Mouse (Mus musculus) intestine, embryonic 16.5 days (tissue): ENCODE data around the gene Srebf2. TPM values are rescaled to one million over a fixed set of nuclear protein-coding genes. Genes with fewer than 3 reads are reported as not detected.
"Not testable (repeated sequence)": the region's sequence is repeated elsewhere in the genome, so short reads cannot be mapped to it uniquely, and the experiment has no call there.

Experiments
- ATAC-seq: fragments of 200-750 bp; cut with Nextera tagmentation; 2 replicates; pipeline ENCODE4 v1.8.0; 2017; ENCODE audit warnings: moderate TSS enrichment, moderate library complexity
- H3K27ac ChIP-seq: fragments of 300-500 bp; sonication (generic); 2 replicates; pipeline ENCODE4 v1.5.1; 2014; ENCODE audit warnings: mild to moderate bottlenecking, low read length
- H3K27me3 ChIP-seq: fragments of 300-500 bp; sonication (generic); replicated peaks from 2 replicates; pipeline ENCODE4 v1.6.1; 2014; ENCODE audit warnings: low read length, control low read depth, mixed read lengths; ENCODE audit not compliant: control insufficient read depth, insufficient read depth
- H3K36me3 ChIP-seq: fragments of 300-500 bp; sonication (generic); 2 replicates; pipeline ENCODE4 v1.6.1; 2014; ENCODE audit warnings: low read length, control low read depth; ENCODE audit not compliant: control insufficient read depth, insufficient read depth
- H3K4me1 ChIP-seq: fragments of 300-500 bp; sonication (generic); 2 replicates; pipeline ENCODE4 v1.6.1; 2014; ENCODE audit warnings: low read length, control low read depth, mixed read lengths; ENCODE audit not compliant: control insufficient read depth, insufficient read depth
- H3K4me2 ChIP-seq: fragments of 300-500 bp; sonication (generic); 2 replicates; pipeline ENCODE4 v1.6.1; 2014; ENCODE audit warnings: low read depth, low read length, control low read depth
- H3K4me3 ChIP-seq: fragments of 300-500 bp; sonication (generic); 2 replicates; pipeline ENCODE4 v1.5.1; 2014; ENCODE audit warnings: mild to moderate bottlenecking, low read length
- H3K9ac ChIP-seq: fragments of 300-500 bp; sonication (generic); 2 replicates; pipeline ENCODE4 v1.6.1; 2014; ENCODE audit warnings: low read depth, low read length
- H3K9me3 ChIP-seq: fragments of 300-500 bp; sonication (generic); 2 replicates; pipeline ENCODE4 v1.6.1; 2016; ENCODE audit warnings: low read length, control low read depth; ENCODE audit not compliant: control insufficient read depth
- WGBS: fragments of 180-500 bp; shearing (Covaris S2); extraction: QIAGEN DNeasy Blood & Tissue Kit; methylation state at CpG from one replicate; pipeline ENCODE4 v1.1.7; 2014; 5-methylcytosine and 5-hydroxymethylcytosine counted together
- polyA plus RNA-seq: library from polyadenylated mRNA; unstranded; fragments of >200 nt; fragmentation: Nextera tagmentation; extraction: Ambion mirVana; gene quantifications from 2 replicates; pipeline ENCODE4 v1.2.1, GENCODE M21; 2015

The Srebf2 gene
- polyA plus RNA-seq, 1 experiment from 2014 or later: 141 TPM

DNA sequence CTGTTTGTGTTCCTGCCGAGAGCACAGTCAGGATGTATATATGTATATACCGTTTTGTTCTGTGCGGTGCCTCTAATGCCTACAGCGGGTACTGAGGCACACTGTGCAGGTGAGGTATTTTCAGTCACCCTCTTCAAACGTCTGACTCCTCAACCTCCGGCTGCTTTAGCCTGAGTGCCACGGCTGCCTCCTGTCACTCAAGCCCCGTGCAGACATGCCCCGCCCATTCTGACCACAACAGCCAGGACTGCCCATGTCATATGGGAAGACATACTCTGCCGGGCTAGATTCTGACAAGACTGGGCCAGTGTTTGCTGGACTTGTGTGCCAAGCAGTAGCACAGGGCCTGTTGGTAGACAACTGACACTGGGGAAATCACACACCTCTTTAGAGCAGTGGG, 88.7 kb downstream of the Srebf2 start:
- no peak overlapping the region for H3K9ac ChIP-seq
- no peaks in the 10 kb centered on the region for H3K27me3 ChIP-seq
- no peak overlapping the region for H3K4me3 ChIP-seq
- no peak overlapping the region for H3K4me2 ChIP-seq
- H3K27ac ChIP-seq: no peak overlapping the region
- 0 out of 2 replicates have a peak, but pooled peaks cover 2% of the 10 kb centered on the region for H3K36me3 ChIP-seq
- H3K4me1 ChIP-seq: no peaks in the 10 kb centered on the region
- ATAC-seq: no peak
- 73% methylated on average over 10 of the region's 10 CpGs for WGBS
- no peaks in the 10 kb centered on the region for H3K9me3 ChIP-seq

- no peak overlapping the region for H3K4me3 ChIP-seq
- 0 out of 2 replicates have a peak, but pooled peaks cover 2% of the 10 kb centered on the region for H3K36me3 ChIP-seq
- no peaks in the 10 kb centered on the region for H3K27me3 ChIP-seq
- H3K9ac ChIP-seq: no peak overlapping the region
- H3K9me3 ChIP-seq: no peaks in the 10 kb centered on the region
- H3K27ac ChIP-seq: no peak overlapping the region
- 14% methylated on average over 5 of the region's 5 CpGs for WGBS
- ATAC-seq: peak; percentile 72
- no peak overlapping the region for H3K4me2 ChIP-seq
- H3K4me1 ChIP-seq: no peaks in the 10 kb centered on the region
Observed at GRCm38 (mm10) chr15:82236565-82236964, 89.6 kb downstream of the Srebf2 start.

DNA sequence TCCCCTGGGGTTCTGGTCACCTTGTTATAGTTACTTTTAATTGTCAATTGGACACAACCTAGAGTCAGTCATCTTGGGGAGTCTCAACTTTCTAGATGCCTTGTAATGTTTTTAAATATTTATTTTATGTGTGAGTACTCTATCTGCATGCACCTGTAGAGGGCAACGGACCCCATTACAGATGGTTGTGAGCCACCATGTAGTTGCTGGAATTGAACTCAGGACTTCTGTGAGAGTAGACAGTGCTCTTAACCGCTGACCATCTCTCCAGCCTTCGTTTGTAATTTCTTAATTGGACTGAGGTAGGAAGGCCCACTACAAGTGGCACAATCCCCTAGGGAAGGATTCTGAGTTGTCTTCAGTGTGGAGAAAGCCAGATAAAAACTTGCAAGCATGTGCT, 96.3 kb downstream of the Srebf2 start:
- Histone ChIP-seq H3K36me3 (0 out of 2 replicates have a peak, but pooled peaks cover under 1% of the 10 kb centered on the region), H3K27me3 (no peaks in the 10 kb centered on the region), H3K9ac (peak overlapping the region; percentile 78), H3K27ac (no peak overlapping the region), H3K4me3 (peak overlapping the region; percentile 67), H3K4me1 (peaks cover 10% of the 10 kb centered on the region), H3K9me3 (no peaks in the 10 kb centered on the region), H3K4me2 (peak overlapping the region; percentile 97)
- no peak for ATAC-seq
- 67% methylated on average over 3 of the region's 3 CpGs for WGBS

DNA sequence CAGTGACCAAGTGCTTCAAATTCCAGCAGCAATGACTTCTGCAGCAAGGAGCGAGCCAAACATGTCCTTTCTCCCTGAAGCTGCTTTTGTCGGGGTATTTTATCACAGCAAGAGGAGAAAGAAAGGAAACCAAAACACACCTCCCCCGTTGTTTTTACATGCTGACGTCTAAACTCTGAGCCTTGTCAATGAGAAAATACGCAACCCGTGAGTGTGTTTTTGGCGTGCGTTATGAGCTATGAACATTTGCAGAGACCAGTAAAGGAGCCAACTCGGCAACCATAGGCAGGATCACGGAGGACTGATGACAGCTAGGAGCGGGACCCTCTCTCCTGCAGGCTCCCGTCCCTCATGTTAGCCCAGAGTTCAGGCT, 96.7 kb downstream of the Srebf2 start:
- Histone ChIP-seq H3K4me3 (peak overlapping the region; percentile 67), H3K4me2 (peak overlapping the region; percentile 97), H3K36me3 (no peaks in the 10 kb centered on the region), H3K27ac (peak overlapping the region; percentile 48), H3K4me1 (peaks cover 10% of the 10 kb centered on the region), H3K9ac (peak overlapping the region; percentile 78), H3K9me3 (no peaks in the 10 kb centered on the region), H3K27me3 (no peaks in the 10 kb centered on the region)
- 4% methylated on average over 12 of the region's 12 CpGs for WGBS
- ATAC-seq: no peak

DNA sequence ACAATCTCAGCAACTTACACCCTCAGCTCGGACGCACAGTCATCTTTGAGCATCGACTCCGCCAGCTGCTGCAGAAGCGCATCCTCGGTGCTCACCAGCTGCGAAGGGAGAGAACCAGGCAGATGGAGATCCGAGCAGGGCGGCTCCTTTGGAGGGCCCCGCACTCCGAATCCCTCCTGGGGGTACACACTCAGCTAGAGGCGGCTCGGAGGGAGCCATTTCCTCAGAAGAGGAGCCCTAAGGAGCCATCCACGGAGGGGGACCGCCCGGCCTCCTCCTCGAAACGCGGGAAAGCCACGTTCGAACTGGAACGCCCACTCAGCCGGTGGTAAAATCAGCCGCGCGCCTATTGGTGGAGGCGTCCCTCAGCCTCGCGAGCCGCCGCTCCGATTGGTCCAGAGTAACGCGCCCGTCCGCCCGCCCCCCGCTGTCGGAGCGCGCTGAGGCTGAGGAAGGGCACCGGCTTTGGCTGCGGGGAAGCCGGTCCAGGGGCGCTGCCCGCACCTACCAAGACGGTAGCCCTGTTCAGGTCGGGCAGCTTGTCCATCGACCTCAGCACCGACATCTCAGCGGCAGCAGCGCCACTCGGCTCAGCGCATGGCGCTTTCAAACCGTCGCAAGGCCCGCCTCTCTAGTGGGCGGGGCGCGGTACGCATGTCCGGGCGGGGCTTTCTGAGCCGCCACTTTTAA, 97.3 kb downstream of the Srebf2 start, which contains the start of gene Cenpm:
TSS of gene Cenpm (minus strand) at position 634 of the 690 bp plus-strand sequence.
- Histone ChIP-seq H3K27me3 (no peaks in the 10 kb centered on the region), H3K36me3 (no peaks in the 10 kb centered on the region), H3K4me2 (peak within 1 kb of the TSS; percentile 97), H3K9ac (peak within 1 kb of the TSS; percentile 78), H3K27ac (peak within 1 kb of the TSS; percentile 57), H3K4me1 (peaks cover 10% of the 10 kb centered on the region), H3K4me3 (peak within 1 kb of the TSS; percentile 67), H3K9me3 (no peaks in the 10 kb centered on the region)
- peak; percentile 99 for ATAC-seq
- under 1% methylated on average over 65 of the region's 65 CpGs for WGBS

DNA sequence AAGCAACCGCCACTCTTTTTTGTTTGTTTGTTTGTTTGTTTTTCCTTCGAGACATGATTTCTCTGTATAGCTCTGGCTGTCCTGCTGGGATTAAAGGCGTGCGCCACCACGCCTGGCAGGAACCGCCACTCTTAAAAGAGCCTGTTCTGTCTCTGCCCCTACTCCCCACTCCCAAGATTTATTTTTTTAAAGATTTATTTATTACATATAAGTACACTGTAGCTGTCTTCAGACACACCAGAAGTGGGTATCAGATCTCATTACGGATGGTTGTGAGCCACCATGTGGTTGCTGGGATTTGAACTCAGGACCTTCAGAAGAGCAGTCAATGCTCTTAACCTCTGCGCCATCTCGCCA, 97.8 kb downstream of the Srebf2 start:
- H3K4me1 ChIP-seq: peaks cover 10% of the 10 kb centered on the region
- not testable (repeated sequence) for H3K27me3 ChIP-seq, H3K36me3 ChIP-seq, H3K9me3 ChIP-seq, H3K27ac ChIP-seq, ATAC-seq
- peak overlapping the region; percentile 67 for H3K4me3 ChIP-seq
- H3K4me2 ChIP-seq: peak overlapping the region; percentile 97
- 22% methylated on average over 9 of the region's 9 CpGs for WGBS
- peak overlapping the region; percentile 69 for H3K9ac ChIP-seq

- 73% methylated on average over 3 of the region's 3 CpGs for WGBS
- no peak overlapping the region for H3K27ac ChIP-seq
- peaks cover 10% of the 10 kb centered on the region for H3K4me1 ChIP-seq
- no peaks in the 10 kb centered on the region for H3K27me3 ChIP-seq
- no peak overlapping the region for H3K4me2 ChIP-seq
- no peak overlapping the region for H3K4me3 ChIP-seq
- no peak for ATAC-seq
- H3K36me3 ChIP-seq: no peaks in the 10 kb centered on the region
- H3K9me3 ChIP-seq: no peaks in the 10 kb centered on the region
- H3K9ac ChIP-seq: no peak overlapping the region
Observed at GRCm38 (mm10) chr15:82247131-82247776, 100.3 kb downstream of the Srebf2 start.

DNA sequence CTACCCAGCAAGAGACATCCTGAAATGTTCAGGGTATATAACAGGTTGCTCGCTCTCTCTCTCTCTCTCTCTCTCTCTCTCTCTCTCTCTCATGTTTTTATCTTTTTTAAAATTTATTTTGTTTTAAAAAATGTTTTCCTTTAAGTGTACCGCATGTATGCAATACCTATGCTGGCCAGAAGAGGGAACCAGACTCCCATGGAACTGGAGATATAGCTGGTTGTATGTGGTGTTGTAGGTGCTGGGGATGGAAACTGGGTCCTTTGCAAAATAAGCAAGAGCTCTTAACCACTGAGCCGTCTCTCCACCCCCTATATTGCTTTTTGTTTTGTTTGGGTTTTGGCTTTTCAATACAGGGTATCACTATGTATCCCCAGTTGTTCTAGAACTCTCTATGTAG, 104.6 kb downstream of the Srebf2 start:
- no peak overlapping the region for H3K4me2 ChIP-seq
- no peaks in the 10 kb centered on the region; the same call in 1 of the 2 replicates for H3K27me3 ChIP-seq
- no peak overlapping the region for H3K4me3 ChIP-seq
- H3K27ac ChIP-seq: no peak overlapping the region
- no peak for ATAC-seq
- H3K9ac ChIP-seq: no peak overlapping the region
- no peaks in the 10 kb centered on the region for H3K9me3 ChIP-seq
- H3K4me1 ChIP-seq: no peaks in the 10 kb centered on the region
- WGBS: 91% methylated on average over 3 of the region's 3 CpGs
- H3K36me3 ChIP-seq: no peaks in the 10 kb centered on the region

GRCm38 (mm10) chr15:82252097-82252496, 105.1 kb downstream of the Srebf2 start, which contains the start of gene 1500009C09Rik:
1500009C09Rik (plus strand) TSS chr15:82252397.
- Histone ChIP-seq H3K9me3 (no peaks in the 10 kb centered on the region), H3K36me3 (no peaks in the 10 kb centered on the region), H3K4me2 (no peak within 1 kb of the TSS), H3K27me3 (no peaks in the 10 kb centered on the region; the same call in 1 of the 2 replicates), H3K9ac (no peak within 1 kb of the TSS), H3K4me1 (no peaks in the 10 kb centered on the region), H3K4me3 (no peak within 1 kb of the TSS), H3K27ac (no peak within 1 kb of the TSS)
- ATAC-seq: no peak
- WGBS: 80% methylated on average over 6 of the region's 6 CpGs
